Mouse (Mus musculus) right cerebral cortex, postnatal 36 days (tissue): ENCODE measurements around the gene Syn3.

ENCODE experiments used
- DNase-seq, 2 experiments: peaks; one replicate each; pipeline ENCODE4 v3.0.0; 2022; ENCODE audit warnings: low spot score in 2 of 2, mixed read lengths in 1 of 2

The Syn3 gene

DNA sequence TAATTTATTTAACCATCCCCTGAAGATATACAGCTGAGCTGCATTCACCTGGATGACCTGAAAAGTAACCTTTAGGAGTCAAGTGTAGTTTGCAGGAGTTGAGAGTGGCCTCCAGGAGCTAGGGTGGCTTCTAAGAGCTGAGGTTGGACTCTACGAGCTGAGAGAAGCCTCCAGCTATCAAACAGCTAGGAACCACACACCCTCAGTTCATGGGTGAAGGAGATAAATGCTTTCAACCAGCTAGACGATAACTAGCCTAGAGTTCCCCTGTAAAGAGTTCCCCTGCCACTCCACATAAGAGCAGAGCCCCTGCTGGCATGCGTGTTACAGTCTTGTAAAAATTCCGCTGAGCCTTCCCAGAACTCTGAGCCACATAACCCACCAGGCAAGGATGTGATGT lies 129.3 kb downstream of the Syn3 start:
- no peak for DNase-seq

DNA sequence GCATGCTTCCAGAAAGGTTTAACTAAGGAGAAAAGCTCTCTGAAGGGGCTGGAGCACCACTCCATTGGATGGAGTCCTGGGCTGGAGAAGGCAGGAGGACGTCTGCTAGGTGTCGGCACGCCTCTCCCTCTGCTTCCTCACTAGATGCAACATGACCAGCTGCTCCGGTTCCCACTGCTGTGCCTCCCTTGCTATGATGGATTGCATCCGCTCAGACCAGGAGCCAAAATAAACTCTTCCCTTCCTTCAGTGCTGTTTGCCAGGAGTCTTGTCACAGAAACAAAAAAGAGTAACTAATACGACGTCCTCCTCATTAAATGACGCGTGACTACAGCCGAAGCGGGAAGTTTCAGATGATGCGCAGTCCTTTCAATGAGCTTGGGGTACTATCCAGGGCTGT lies 129.9 kb downstream of the Syn3 start:
- DNase-seq = no peak

- DNase-seq = no peak
Observed at GRCm38 (mm10) chr10:86367346-86367745, 131.3 kb downstream of the Syn3 start.

GRCm38 (mm10) chr10:86365632-86366092 lies 133.0 kb downstream of the Syn3 start:
- no peak for DNase-seq

DNA sequence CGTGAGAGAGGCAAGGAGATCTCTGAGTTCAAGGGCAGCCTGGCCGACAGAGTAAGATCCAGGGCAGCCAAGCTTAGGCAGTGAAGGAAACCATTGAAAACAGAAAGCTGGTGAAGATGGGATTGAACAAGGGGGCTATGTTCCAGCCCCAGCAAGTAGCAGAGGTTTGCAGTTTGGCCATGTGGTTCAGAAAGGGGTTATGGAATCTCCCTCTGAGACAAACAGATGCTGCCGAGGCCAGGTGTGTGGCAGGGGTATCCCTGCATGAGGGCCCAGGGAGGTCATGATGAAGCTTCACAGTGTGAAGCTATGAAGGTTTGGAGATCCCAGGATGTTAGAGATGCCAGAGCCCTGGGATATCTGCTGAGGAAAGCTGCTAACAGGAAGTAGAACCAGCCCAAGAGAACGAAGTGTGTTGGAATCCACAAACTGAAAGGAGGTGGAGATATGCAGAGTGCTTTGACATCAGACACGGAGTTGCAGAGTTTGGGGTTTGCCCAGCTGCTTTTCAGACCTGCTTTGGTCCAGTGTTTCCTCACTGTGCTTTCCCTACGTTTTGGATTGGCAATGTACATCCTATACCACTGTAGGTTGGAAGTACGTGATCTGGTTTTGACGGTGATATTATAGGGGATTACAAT lies 134.9 kb downstream of the Syn3 start:
- no peak for DNase-seq

DNA sequence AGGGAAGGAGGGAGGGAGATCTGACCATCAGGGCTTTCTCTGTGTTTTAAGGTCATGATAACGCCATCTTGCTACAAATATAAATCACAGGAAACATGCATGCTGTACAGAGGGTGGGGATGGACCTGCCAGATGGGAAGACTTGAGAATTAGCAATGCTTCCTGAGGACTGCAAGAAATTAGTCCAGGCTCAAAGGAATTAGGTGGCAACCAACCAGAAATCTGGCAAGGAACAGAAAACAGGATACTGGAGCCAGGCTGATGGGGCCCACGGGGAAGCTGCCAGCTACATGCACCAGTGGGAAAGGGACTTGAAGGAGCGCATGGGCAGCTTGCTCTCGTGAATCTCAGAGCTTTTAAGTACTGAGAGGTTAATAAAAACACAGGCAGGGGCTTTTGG lies 139.0 kb downstream of the Syn3 start:
- DNase-seq = no peak

- DNase-seq = no peak
Observed at GRCm38 (mm10) chr10:86359208-86359607, 139.5 kb downstream of the Syn3 start.

DNA sequence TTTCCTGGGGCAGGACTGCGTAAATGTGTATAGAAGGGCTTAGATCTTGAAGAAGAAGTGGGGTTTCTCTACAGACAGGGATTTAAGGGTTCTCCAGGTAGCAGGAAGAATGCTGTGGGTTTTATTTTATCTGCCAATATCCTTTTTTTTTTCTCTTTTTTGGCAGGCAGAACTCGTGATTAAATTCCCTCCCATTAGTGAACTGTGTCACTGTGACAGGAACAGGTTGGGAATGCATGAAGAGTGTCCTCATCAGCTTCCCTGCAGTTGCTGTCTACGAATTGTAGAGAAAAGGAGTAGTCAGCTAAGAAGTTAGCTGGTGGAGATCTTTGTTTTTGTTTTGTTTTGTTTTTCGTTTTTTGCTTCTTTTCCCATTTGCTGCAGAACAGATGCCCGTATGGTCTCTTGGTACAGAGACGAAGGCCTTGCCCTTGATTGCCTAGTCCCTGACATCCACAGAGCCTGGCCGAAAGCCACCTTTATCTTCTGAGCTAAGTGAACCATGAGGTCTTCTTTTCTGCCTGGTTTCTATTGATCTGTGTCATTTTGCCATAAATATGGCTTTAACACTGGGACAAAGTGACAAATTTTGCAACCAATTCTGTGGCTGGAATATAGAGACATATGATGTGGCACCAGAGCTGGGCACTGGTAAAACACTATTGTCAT lies 140.3 kb downstream of the Syn3 start:
- DNase-seq = no peak

- no peak for DNase-seq
Observed at GRCm38 (mm10) chr10:86356819-86357563, 141.7 kb downstream of the Syn3 start.

DNA sequence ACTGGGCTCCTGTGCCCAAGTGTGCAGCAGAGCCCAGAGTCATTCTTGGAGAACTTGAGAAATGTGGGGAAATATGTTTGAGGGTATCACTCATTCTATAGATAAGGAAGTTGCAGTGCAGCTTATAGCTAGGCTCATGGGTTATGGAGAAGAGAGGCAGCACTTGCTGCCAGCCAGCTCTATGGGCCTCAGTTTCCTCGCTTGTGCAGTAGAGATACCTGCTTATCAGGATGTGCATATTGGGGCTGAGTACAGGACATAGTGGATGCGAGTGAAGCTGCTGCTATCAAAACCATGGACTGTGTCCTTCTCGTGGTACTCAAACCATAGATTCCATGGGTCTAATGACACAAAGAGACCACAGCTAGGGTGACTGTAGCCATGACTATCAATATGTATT lies 146.2 kb downstream of the Syn3 start:
- no peak for DNase-seq

GRCm38 (mm10) chr10:86351287-86351686 lies 147.4 kb downstream of the Syn3 start:
- no peak for DNase-seq

DNA sequence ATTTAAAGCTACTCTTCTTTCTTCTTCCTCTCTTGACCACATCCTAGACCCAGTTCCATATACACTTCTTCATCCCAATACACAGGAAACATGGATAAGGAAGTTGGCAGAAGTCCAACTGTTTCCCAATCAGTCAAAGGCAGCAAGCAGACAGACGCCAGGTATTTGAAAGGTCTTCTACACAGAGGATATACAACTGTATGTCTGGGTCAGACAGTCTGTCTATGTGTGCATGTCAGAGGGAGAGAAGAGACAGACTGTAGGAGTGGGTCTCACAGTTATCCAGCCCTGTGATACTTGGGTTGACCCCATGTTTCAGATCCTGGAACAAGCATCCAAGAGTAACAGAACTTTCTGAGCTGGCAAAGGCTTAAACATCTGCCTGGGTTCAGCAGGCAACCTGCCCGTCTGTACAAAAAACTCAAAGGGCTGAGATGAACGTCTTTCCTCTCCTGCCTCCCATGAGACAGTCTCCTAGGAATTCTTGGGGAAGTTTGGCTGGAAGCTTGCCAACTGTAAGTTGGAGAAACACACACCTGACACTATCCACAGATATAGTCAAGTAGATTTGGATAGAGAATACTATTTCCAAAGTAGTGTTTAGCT lies 152.4 kb downstream of the Syn3 start:
- DNase-seq = no peak

DNA sequence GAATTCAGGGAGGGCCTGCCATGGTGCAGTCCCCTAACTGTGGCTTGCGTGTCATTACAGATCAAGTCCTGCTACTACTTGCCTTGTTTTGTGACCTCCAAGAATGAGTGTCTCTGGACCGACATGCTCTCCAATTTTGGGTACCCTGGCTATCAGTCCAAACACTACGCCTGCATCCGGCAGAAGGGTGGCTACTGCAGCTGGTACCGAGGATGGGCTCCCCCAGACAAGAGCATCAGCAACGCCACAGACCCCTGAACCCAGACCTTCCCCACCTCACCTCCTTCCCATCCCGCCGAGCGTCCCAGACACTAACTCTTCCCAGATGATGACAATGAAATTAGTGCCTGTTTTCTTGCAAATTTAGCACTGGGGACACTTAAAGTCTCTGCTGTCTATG lies 153.1 kb downstream of the Syn3 start:
- no peak for DNase-seq

GRCm38 (mm10) chr10:86344654-86345053 lies 154.0 kb downstream of the Syn3 start:
- no peak for DNase-seq

DNA sequence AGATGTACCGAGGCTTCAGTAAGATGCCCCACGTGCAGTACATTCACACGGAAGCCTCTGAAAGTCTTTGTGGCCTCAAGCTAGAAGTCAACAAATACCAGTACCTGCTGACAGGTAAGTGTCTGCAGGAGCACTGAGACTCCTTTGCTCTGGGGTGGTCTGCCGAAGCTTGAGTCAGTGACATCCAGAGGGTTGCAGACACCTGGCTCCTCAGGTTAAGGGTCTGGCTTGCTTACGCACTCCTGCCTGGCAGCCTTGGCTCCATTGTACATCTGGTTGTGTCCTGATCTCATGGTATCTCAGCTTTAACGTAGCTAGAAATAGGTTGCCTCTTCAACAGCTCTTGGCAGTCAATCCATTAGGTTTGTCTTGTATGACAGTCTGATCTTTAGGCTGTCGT lies 154.8 kb downstream of the Syn3 start:
- no peak for DNase-seq

GRCm38 (mm10) chr10:86343362-86343761 lies 155.3 kb downstream of the Syn3 start:
- DNase-seq = no peak

- no peak for DNase-seq
Observed at GRCm38 (mm10) chr10:86342713-86343112, 156.0 kb downstream of the Syn3 start.

DNA sequence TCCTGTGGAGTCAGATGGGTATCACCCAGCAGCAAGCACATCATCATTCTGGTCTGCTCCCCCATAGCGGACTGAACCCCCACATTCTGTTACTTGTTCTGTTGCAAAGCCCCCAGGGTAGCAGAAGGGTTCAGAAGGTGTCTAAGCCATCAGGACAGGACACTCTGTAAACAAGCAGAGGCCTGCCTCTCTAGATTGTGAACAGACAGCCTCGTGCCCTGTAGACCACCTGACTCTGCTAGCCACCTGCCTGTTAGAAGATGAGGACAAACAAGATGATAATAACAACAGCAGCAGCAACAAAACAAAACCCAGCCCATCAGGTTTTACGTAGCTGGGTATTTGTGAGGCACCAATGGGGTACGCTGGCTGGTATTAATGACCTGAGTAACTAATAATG lies 156.5 kb downstream of the Syn3 start:
- no peak for DNase-seq

DNA sequence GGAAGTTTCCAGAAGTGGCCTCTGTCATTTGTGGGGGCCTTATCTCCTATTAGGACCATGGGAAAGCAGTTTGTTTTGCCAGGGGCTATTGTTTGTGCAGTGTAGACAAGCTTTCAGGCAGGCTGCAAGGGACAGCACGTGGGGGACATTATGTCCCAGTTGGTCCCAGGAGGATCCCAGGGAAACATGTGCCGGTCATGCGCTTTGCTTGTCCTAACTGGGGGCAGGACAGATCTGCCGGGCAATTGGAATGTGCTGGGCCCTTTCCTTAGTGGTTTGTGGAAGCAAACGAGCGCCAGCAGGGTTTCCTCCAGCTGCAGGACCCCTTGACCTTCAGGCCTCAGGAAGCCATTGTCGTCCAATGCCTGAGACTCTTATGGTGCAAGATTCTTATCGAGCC lies 157.1 kb downstream of the Syn3 start:
- no peak for DNase-seq

DNA sequence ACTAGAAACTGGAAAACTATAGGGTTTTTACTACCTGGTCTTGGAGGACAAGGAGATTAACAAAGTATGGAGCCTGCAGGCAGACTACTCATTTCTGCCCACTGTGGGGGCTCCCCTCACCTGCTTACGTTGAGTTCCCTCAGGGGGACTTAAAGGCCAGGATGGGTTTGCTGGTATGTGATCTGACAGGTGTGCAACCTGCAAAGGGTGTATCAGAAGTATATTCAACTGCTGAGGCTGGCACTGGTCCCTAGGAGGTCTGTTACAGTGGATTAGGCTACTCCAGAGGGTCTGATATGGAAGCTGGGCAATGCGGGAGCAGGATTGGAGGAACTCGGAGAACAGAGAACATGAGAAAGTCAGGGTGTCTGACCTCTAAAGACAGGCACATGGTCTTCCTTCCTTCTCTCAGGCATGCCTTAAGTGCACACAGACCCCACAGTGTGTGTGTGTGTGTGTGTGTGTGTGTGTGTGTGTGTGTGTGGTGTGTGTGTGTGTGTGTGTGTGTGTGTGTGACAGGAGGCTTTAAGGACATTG lies 157.6 kb downstream of the Syn3 start:
- DNase-seq = no peak

GRCm38 (mm10) chr10:86340421-86340820 lies 158.3 kb downstream of the Syn3 start:
- no peak for DNase-seq

- DNase-seq = peak; percentile 56 to 70
Observed at GRCm38 (mm10) chr10:86339649-86340379, 158.9 kb downstream of the Syn3 start.
